Mouse (Mus musculus) cortical plate, adult 2 months (tissue): ENCODE measurements around the gene Zfp879.

ENCODE experiments used
- CTCF ChIP-seq: fragments of 200-500 bp; IDR thresholded peaks from 2 replicates; pipeline ENCODE4 v1.5.1; 2011; ENCODE audit warnings: mild to moderate bottlenecking, control low read depth, low read length; ENCODE audit not compliant: insufficient read depth; ENCODE audit errors: extremely low read depth
- POLR2A ChIP-seq: fragments of 200-500 bp; IDR thresholded peaks from 2 replicates; pipeline ENCODE4 v1.6.1; 2011; ENCODE audit warnings: mild to moderate bottlenecking, low read length, control low read depth; ENCODE audit not compliant: insufficient read depth; ENCODE audit errors: extremely low read depth

GRCm38 (mm10) chr11:50886933-50887293 is 45.6 kb upstream of the Zfp879 start:
- TF ChIP-seq CTCF = no peak
- no peak for TF ChIP-seq POLR2A
